Mouse (Mus musculus) bone marrow macrophage, adult 2 months (primary cell): ENCODE measurements at regions not wholly inside any gene's neighbourhood (a gene's known extent, or its start where the extent isn't known, plus 50 kb on each side); places are given as distances from the start of the nearest gene placed in this dataset.

Experiments
- CTCF ChIP-seq: IDR thresholded peaks from 2 replicates; pipeline ENCODE4 v1.5.1; 2012; ENCODE audit warnings: low read depth, mild to moderate bottlenecking, low read length, moderate library complexity
- POLR2A ChIP-seq: IDR thresholded peaks from 2 replicates; pipeline ENCODE4 v1.6.1; 2012; ENCODE audit warnings: mild to moderate bottlenecking, low read depth, low read length, borderline replicate concordance

DNA sequence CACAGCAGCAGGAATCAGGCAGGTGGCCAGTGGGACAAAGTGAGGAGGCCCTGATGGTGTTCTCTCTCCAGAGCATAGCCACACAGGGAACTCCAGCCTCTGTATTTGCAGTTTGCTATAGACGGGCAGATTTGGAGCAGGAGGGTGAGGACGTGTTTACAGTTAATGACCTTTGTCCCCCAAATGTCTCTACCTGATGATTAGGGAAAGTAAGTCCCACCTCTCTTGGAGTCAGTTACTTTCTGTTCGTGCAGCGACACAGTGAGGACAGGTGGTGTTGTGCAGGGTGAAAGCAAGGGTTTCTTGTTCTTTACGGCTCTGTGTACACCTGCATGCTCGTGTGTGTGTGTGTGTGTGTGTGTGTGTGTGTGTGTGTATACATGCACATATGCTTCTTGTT lies 162.9 kb downstream of the Adra2a start:
- TF ChIP-seq CTCF (no peak), POLR2A (no peak)
